Mouse (Mus musculus) neural tube, embryonic 14.5 days (tissue): ENCODE measurements at regions not wholly inside any gene's neighbourhood (a gene's known extent, or its start where the extent isn't known, plus 50 kb on each side); places are given as distances from the start of the nearest gene placed in this dataset.

Experiments
- ATAC-seq: fragments of 200-750 bp; cut with Nextera tagmentation; 2 replicates; pipeline ENCODE4 v1.8.0; 2017; ENCODE audit warnings: low read depth, mild to moderate bottlenecking, moderate TSS enrichment, moderate library complexity
- H3K27ac ChIP-seq: fragments of 300-500 bp; sonication (generic); 2 replicates; pipeline ENCODE4 v1.5.1; 2014; ENCODE audit warnings: low read depth, mild to moderate bottlenecking, control low read depth, low read length, moderate library complexity, mixed read lengths
- H3K27me3 ChIP-seq: fragments of 300-500 bp; sonication (generic); 2 replicates; pipeline ENCODE4 v1.6.1; 2014; ENCODE audit warnings: low read length; ENCODE audit not compliant: control insufficient read depth, insufficient read depth
- H3K36me3 ChIP-seq: fragments of 300-500 bp; sonication (generic); 2 replicates; pipeline ENCODE4 v1.6.1; 2014; ENCODE audit warnings: low read length, mixed read lengths; ENCODE audit not compliant: control insufficient read depth, insufficient read depth
- H3K4me1 ChIP-seq: fragments of 300-500 bp; sonication (generic); 2 replicates; pipeline ENCODE4 v1.6.1; 2014; ENCODE audit warnings: low read length; ENCODE audit not compliant: control insufficient read depth, insufficient read depth
- H3K4me2 ChIP-seq: fragments of 300-500 bp; sonication (generic); 2 replicates; pipeline ENCODE4 v1.6.1; 2014; ENCODE audit warnings: mild to moderate bottlenecking, low read depth, low read length, control low read depth
- H3K4me3 ChIP-seq: fragments of 300-500 bp; sonication (generic); 2 replicates; pipeline ENCODE4 v1.5.1; 2014; ENCODE audit warnings: low read depth, low read length, control low read depth, mixed read lengths
- H3K9ac ChIP-seq: fragments of 300-500 bp; sonication (generic); replicated peaks from 2 replicates; pipeline ENCODE4 v1.6.1; 2014; ENCODE audit warnings: low read depth, mild to moderate bottlenecking, control low read depth, low read length, mixed read lengths
- H3K9me3 ChIP-seq: fragments of 300-500 bp; sonication (generic); 2 replicates; pipeline ENCODE4 v1.6.1; 2016; ENCODE audit warnings: low read length; ENCODE audit not compliant: control insufficient read depth
- WGBS: fragments of 180-500 bp; shearing (Covaris S2); extraction: QIAGEN DNeasy Blood & Tissue Kit; methylation state at CpG from one replicate; pipeline ENCODE4 v1.1.7; 2014; 5-methylcytosine and 5-hydroxymethylcytosine counted together

DNA sequence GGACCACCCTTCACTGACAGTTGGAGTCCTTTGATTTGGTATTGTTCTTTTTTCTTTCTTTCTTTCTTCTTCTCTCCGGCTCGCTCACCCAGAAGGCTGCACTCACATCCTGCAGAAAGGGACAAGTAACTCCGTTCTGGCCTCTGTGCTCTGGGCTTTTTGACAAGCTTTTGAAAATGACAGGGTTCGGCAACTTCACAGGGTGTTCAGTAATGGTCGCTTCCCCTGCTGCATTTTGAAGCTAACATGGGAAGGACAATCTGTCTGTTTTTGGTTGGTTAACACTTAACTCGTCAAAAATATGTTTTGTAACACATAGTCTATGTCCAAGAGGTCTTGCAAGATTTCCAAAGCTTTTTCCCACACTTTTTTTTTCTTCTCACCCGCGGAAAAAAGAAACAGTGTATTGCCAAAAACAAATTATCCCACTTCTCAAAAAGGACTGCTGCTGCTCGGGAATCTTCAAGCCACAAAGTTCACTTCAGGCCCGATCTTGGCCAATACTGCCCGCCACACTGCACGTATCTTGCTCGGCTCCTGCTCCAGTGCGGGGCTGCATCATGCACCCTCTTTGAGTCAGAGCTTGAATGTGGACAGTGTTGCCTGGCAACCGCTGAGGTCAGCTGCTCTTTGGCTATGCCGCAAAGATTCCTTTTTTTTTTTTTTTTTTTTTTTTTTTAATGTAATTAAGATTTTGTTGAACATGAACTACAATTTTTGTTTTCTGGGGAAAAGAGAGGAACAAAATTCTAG lies 209.4 kb upstream of the Inhba start:
- ATAC-seq: no peak
- Histone ChIP-seq H3K4me3 (no peak overlapping the region), H3K4me1 (no peaks in the 10 kb centered on the region), H3K9ac (no peak overlapping the region), H3K27ac (no peak overlapping the region), H3K27me3 (no peaks in the 10 kb centered on the region), H3K4me2 (no peak overlapping the region), H3K9me3 (no peaks in the 10 kb centered on the region), H3K36me3 (no peaks in the 10 kb centered on the region)
- WGBS: 54% methylated on average over 16 of the region's 16 CpGs

DNA sequence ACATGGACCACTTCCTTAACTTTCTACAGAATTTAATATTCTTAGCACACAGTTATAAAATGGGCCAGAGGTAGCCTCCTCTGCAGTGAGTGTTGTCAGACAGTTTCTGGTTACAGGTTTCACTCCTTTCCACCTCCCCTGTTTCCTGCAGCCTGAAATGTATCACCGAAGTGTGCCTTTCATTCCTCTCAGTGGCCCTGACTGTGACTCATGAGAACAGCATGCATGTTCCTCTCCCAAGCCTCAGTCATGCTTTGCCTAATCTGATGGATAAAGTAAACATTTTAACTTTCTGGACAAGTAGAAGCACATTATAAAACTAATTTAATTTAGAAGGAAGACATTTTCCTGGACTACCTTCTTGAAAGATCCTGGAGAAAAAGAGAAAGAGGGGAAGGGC lies 207.7 kb upstream of the Inhba start:
- no peak overlapping the region for H3K9ac ChIP-seq
- no peaks in the 10 kb centered on the region for H3K27me3 ChIP-seq
- H3K36me3 ChIP-seq: no peaks in the 10 kb centered on the region
- WGBS: 81% methylated on average over 1 of the region's 1 CpGs
- no peak for ATAC-seq
- H3K4me1 ChIP-seq: no peaks in the 10 kb centered on the region
- no peaks in the 10 kb centered on the region for H3K9me3 ChIP-seq
- no peak overlapping the region for H3K4me2 ChIP-seq
- no peak overlapping the region for H3K4me3 ChIP-seq
- H3K27ac ChIP-seq: no peak overlapping the region

DNA sequence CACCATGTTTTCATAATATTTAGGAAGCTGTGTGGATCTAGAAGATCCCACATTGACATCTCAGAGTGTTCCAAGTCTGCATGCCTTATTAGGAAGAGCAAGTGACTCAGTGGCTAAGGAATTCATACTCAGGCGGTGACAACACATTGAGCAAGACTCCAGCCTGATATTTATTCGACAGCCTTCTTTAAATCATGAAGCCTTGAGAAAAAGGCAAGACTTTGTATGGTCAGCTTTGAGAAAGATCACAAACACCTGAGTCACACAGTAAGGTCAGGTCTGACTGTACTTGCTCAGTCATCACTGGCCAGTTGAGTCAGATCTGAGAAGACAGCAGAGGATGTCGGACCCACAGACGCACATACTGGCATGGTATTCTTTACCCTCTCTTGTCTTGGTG lies 204.7 kb upstream of the Inhba start:
- Histone ChIP-seq H3K9ac (no peak overlapping the region), H3K36me3 (no peaks in the 10 kb centered on the region), H3K4me2 (no peak overlapping the region), H3K4me3 (no peak overlapping the region), H3K9me3 (no peaks in the 10 kb centered on the region), H3K27me3 (no peaks in the 10 kb centered on the region), H3K27ac (no peak overlapping the region), H3K4me1 (no peaks in the 10 kb centered on the region)
- WGBS: 92% methylated on average over 4 of the region's 4 CpGs
- ATAC-seq: no peak

DNA sequence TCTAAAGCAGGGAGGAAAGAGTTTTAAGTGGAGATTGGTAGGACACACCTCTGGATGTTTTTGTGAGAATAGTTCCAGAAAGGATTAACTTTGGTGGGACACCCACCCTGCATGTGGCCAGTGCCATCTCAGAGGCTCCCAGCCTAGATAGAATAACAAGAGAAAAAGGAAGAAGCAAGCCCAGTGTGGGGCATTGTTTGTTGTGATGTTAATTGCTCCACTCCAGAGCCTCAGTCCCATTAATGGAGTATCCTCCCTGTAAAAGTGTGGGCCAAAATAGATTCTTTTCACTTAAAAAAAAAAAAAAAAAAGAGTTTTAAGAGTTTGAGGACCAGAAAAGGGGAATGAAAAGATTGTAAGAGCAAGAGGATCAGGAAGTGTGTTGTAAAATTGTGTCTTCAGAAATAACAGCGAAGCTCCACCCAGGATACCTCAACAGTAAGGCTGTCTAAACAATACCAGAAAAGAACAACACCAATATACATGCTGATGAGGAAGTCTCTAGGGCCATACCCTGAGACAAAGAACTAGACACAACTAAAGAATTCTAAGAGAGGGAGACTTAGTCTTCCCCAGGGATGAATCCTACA lies 189.3 kb upstream of the Inhba start:
- ATAC-seq: no peak
- WGBS: 43% methylated on average over 1 of the region's 1 CpGs
- H3K4me2 ChIP-seq: no peak overlapping the region

DNA sequence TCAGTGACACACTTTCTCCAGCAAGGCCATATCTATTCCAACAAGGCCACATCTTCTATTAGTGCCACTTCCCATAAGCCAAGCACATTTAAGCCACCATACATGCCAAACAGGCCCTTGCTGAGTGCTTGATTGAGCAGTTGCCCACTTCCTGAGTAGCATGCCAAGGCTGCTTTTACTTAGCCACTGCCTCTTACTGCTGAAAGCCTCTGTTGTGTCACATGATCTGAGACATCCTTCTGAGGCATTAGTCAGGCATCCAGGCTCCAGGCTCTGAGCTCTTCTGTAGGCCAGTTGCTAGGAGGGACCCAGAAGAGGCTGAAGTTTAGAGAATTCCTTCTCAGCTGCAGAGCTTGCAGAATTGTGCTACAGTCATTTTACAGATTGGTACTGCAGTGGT lies 165.8 kb upstream of the Inhba start:
- H3K4me1 ChIP-seq: no peaks in the 10 kb centered on the region
- H3K9me3 ChIP-seq: no peaks in the 10 kb centered on the region
- no peaks in the 10 kb centered on the region for H3K27me3 ChIP-seq
- ATAC-seq: no peak
- no peak overlapping the region for H3K4me3 ChIP-seq
- H3K27ac ChIP-seq: no peak overlapping the region
- no peak overlapping the region for H3K4me2 ChIP-seq
- no peak overlapping the region for H3K9ac ChIP-seq
- H3K36me3 ChIP-seq: no peaks in the 10 kb centered on the region

More for the DNA sequence above, 189.3 kb upstream of the Inhba start:
- Histone ChIP-seq H3K27me3 (no peaks in the 10 kb centered on the region), H3K36me3 (no peaks in the 10 kb centered on the region), H3K4me1 (no peaks in the 10 kb centered on the region), H3K27ac (no peak overlapping the region), H3K4me3 (no peak overlapping the region), H3K9me3 (no peaks in the 10 kb centered on the region), H3K9ac (no peak overlapping the region)

DNA sequence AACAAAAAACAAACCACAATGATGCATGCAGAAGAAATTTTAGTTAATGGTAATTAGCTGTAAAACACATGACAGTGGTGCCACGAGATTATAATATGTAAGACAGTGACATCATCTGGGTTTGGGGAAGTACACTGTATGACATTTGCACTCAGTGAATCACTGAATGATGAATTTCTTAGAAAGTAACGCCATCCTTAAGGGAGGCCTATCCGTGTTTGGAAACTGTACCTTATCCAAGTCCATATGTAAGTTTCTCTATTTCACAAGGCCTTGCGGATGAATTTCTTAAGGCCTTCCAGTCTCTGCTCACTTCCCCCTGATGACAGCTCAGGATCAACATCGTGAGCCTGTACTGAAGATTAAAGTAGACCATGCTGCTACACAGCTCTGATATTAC lies 163.6 kb upstream of the Inhba start:
- Histone ChIP-seq H3K27ac (no peak overlapping the region), H3K9me3 (no peaks in the 10 kb centered on the region), H3K4me1 (no peaks in the 10 kb centered on the region), H3K27me3 (no peaks in the 10 kb centered on the region), H3K9ac (no peak overlapping the region), H3K4me3 (no peak overlapping the region), H3K36me3 (no peaks in the 10 kb centered on the region), H3K4me2 (no peak overlapping the region)
- ATAC-seq: no peak
- 91% methylated on average over 5 of the region's 5 CpGs for WGBS

DNA sequence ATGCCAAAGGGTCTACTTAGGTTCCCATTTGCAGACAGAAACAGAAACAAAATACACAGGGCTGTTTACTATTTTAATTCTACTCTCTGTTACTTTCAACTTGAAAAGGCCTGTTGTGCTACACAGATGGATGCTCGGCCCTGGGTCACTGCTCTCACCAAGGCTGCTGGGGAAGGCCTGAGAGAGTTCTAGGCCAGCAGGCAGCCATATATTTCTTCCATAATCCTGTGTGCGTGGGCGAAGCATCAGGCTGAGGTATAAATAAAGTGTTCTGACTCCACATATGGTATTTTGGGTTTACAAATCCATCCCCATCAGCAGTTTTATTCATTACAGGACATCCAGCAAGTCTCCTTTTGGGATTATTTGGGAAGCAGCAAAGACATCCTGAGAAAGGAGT lies 162.5 kb upstream of the Inhba start:
- H3K9ac ChIP-seq: no peak overlapping the region
- no peak overlapping the region for H3K4me3 ChIP-seq
- no peak for ATAC-seq
- no peaks in the 10 kb centered on the region for H3K9me3 ChIP-seq
- H3K4me2 ChIP-seq: no peak overlapping the region
- WGBS: 69% methylated on average over 3 of the region's 3 CpGs
- H3K4me1 ChIP-seq: no peaks in the 10 kb centered on the region
- H3K27ac ChIP-seq: no peak overlapping the region
- H3K36me3 ChIP-seq: no peaks in the 10 kb centered on the region
- no peaks in the 10 kb centered on the region for H3K27me3 ChIP-seq

DNA sequence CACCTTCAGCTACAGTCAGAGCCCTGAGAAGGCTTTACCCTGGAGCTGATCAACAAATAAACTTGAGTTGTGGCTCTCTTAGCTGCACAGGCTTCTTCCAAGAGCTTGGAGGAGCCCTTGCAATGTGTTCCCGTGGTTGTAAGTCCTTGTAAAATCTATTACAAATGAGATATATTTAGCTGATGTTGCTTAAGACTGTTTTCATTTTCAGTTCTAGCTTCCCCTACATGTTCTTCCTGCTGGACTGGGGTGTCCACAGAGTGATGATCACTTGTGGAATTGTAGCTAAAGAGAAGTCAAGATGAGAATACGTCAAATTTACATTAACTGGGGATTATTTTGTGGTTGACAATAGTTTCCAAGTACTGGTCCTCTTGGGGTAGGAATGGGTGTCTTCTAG lies 161.3 kb upstream of the Inhba start:
- no peak overlapping the region for H3K27ac ChIP-seq
- H3K4me2 ChIP-seq: no peak overlapping the region
- WGBS: 87% methylated on average over 2 of the region's 2 CpGs

DNA sequence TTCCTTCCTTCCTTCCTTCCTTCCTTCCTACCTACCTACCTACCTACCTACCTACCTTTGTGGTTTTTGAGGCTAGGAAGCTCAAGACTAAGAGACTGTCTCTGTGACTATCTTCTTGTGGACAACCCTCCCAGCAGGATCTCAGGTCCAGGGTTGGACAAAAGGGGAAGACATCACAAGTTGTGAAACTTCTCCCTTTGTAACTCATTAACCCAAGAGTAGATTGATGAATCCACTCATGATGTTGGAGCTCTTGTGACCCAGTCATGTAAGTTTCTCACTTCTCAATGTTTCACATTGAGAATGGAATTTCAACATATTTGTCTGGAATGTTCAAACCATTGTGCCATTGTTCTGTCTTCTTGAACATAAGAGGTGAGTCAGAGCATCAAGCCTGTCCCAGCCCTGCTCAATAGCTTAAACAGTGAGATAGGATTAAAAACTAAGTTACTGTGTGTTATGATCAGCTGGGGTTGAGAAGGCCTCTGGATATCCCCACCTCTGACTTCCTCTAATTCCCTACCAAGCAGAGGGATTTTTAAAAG lies 158.6 kb upstream of the Inhba start:
- Histone ChIP-seq H3K27me3 (no peaks in the 10 kb centered on the region), H3K4me3 (no peak overlapping the region), H3K4me2 (no peak overlapping the region), H3K4me1 (no peaks in the 10 kb centered on the region), H3K27ac (no peak overlapping the region), H3K9me3 (no peaks in the 10 kb centered on the region), H3K36me3 (no peaks in the 10 kb centered on the region), H3K9ac (no peak overlapping the region)
- ATAC-seq: no peak

More for the DNA sequence above, 161.3 kb upstream of the Inhba start:
- Histone ChIP-seq H3K27me3 (no peaks in the 10 kb centered on the region), H3K9ac (no peak overlapping the region), H3K4me3 (no peak overlapping the region), H3K36me3 (no peaks in the 10 kb centered on the region), H3K4me1 (no peaks in the 10 kb centered on the region), H3K9me3 (no peaks in the 10 kb centered on the region)
- ATAC-seq: no peak
